Mouse (Mus musculus) thymus, adult 2 months (tissue): ENCODE results near the gene Gast.
A peak's percentile ranks its signal among the peaks of the same experiment; 100 is the strongest.

ENCODE experiments used
- CTCF ChIP-seq: fragments of 200-500 bp; IDR thresholded peaks from 2 replicates; pipeline ENCODE4 v1.5.1; 2012; ENCODE audit warnings: mild to moderate bottlenecking, control low read depth, low read length, moderate library complexity, borderline replicate concordance; ENCODE audit not compliant: control insufficient read depth, poor library complexity, insufficient read depth; ENCODE audit errors: extremely low read depth
- POLR2A ChIP-seq: fragments of 200-500 bp; IDR thresholded peaks from 2 replicates; pipeline ENCODE4 v1.6.1; 2012; ENCODE audit warnings: mild to moderate bottlenecking, low read length, control low read depth, moderate library complexity; ENCODE audit not compliant: control insufficient read depth, poor library complexity, insufficient read depth; ENCODE audit errors: extremely low read depth

DNA sequence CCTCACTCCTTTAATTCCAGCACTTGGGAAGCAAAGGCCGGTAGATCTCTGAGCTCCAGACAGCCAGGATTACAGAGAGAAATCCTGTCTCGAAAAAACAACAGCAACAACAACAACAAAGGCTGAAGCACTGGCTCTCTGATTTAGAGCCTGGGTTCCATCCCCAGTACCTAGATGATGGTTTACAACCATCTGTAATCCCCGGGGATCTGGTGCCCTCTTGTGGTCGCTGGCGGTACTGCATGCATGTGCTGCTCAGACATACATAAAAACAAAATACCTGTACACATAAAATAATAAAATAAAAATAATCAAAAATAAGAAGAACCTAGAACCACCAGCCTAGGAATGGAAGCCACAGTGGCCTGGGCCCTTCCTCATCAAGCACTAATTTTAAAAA is 33.9 kb upstream of the Gast start:
- peak; percentile 32; the same call in 1 of the 2 replicates for TF ChIP-seq CTCF
- no peak for TF ChIP-seq POLR2A
